Mouse (Mus musculus) thymus, adult 2 months (tissue): ENCODE data around the gene Fam117a. TPM values are rescaled to one million over a fixed set of nuclear protein-coding genes. Genes with fewer than 3 reads are reported as not detected.
A peak's percentile ranks its signal among the peaks of the same experiment; 100 is the strongest.

Experiments
- DNase-seq: peaks from one replicate; pipeline ENCODE4 v3.0.0; 2021
- H3K27ac ChIP-seq: fragments of 200-500 bp; 2 replicates; pipeline ENCODE4 v1.5.1; 2012; ENCODE audit warnings: low read length, control low read depth; ENCODE audit not compliant: control insufficient read depth, insufficient read depth
- H3K27me3 ChIP-seq: fragments of 200-500 bp; 2 replicates; pipeline ENCODE4 v1.6.1; 2012; ENCODE audit warnings: mild to moderate bottlenecking, low read length, moderate library complexity, mixed read lengths; ENCODE audit not compliant: control insufficient read depth, insufficient read depth
- H3K36me3 ChIP-seq: fragments of 200-500 bp; 2 replicates; pipeline ENCODE4 v1.6.1; 2012; ENCODE audit warnings: mild to moderate bottlenecking, low read length, moderate library complexity; ENCODE audit not compliant: control insufficient read depth, insufficient read depth
- H3K4me1 ChIP-seq: fragments of 200-500 bp; replicated peaks from 2 replicates; pipeline ENCODE4 v1.6.1; 2012; ENCODE audit warnings: low read length; ENCODE audit not compliant: control insufficient read depth, insufficient read depth
- H3K4me3 ChIP-seq: fragments of 200-500 bp; 2 replicates; pipeline ENCODE4 v1.5.1; 2012; ENCODE audit warnings: mild to moderate bottlenecking, low read length, control low read depth, moderate library complexity; ENCODE audit not compliant: control insufficient read depth, insufficient read depth
- CTCF ChIP-seq: fragments of 200-500 bp; IDR thresholded peaks from 2 replicates; pipeline ENCODE4 v1.5.1; 2012; ENCODE audit warnings: mild to moderate bottlenecking, control low read depth, low read length, moderate library complexity, borderline replicate concordance; ENCODE audit not compliant: control insufficient read depth, poor library complexity, insufficient read depth; ENCODE audit errors: extremely low read depth
- POLR2A ChIP-seq: fragments of 200-500 bp; IDR thresholded peaks from 2 replicates; pipeline ENCODE4 v1.6.1; 2012; ENCODE audit warnings: mild to moderate bottlenecking, low read length, control low read depth, moderate library complexity; ENCODE audit not compliant: control insufficient read depth, poor library complexity, insufficient read depth; ENCODE audit errors: extremely low read depth
- WGBS: fragments of 180-500 bp; shearing (Covaris S2); methylation state at CpG from one replicate; pipeline ENCODE4 v1.1.7; 2018; 5-methylcytosine and 5-hydroxymethylcytosine counted together
- polyA plus RNA-seq: library from polyadenylated mRNA; depleted of rRNA; stranded (reverse); fragments of >200 nt; gene quantifications from 2 replicates; pipeline ENCODE4 v1.2.3, GENCODE M21; 2012

Gene Fam117a
- polyA plus RNA-seq, 1 experiment, result 224 TPM

- Histone ChIP-seq H3K27ac (peak overlapping the region; percentile 95), H3K4me1 (peaks cover 63% of the 10 kb centered on the region), H3K27me3 (no peaks in the 10 kb centered on the region), H3K36me3 (no peaks in the 10 kb centered on the region; the same call in 1 of the 2 replicates), H3K4me3 (peak overlapping the region; percentile 51)
- 19% methylated on average over 5 of the region's 5 CpGs for WGBS
- peak; percentile 45 for DNase-seq
- TF ChIP-seq POLR2A, result peak; percentile 24; the same call in 1 of the 2 replicates
- no peak for TF ChIP-seq CTCF
Measured at GRCm38 (mm10) chr11:95355661-95356011, 18.8 kb downstream of the Fam117a start.

- WGBS, result 54% methylated on average over 7 of the region's 7 CpGs
- Histone ChIP-seq H3K27me3 (no peaks in the 10 kb centered on the region), H3K27ac (peak overlapping the region; percentile 95), H3K4me3 (peak overlapping the region; percentile 51), H3K36me3 (no peaks in the 10 kb centered on the region; the same call in 1 of the 2 replicates), H3K4me1 (peaks cover 59% of the 10 kb centered on the region)
- TF ChIP-seq CTCF, result no peak
- no peak for TF ChIP-seq POLR2A
- DNase-seq, result no peak
Measured at GRCm38 (mm10) chr11:95356039-95356438, 19.2 kb downstream of the Fam117a start.

GRCm38 (mm10) chr11:95356469-95357273 lies 19.9 kb downstream of the Fam117a start:
- peak overlapping the region; percentile 95 for H3K27ac ChIP-seq
- H3K4me1 ChIP-seq, result peaks cover 55% of the 10 kb centered on the region
- WGBS, result 7% methylated on average over 17 of the region's 17 CpGs
- TF ChIP-seq POLR2A (no peak), CTCF (no peak)
- peak; percentile 90 for DNase-seq
- no peaks in the 10 kb centered on the region for H3K27me3 ChIP-seq
- H3K36me3 ChIP-seq, result no peaks in the 10 kb centered on the region; the same call in 1 of the 2 replicates
- peak overlapping the region; percentile 51 for H3K4me3 ChIP-seq

- DNase-seq, result peak; percentile 61
- TF ChIP-seq POLR2A (no peak), CTCF (no peak)
- no peaks in the 10 kb centered on the region for H3K36me3 ChIP-seq
- peak overlapping the region; percentile 95 for H3K27ac ChIP-seq
- peaks cover 45% of the 10 kb centered on the region for H3K4me1 ChIP-seq
- no peak overlapping the region for H3K4me3 ChIP-seq
- no peaks in the 10 kb centered on the region for H3K27me3 ChIP-seq
- WGBS, result 24% methylated on average over 3 of the region's 3 CpGs
Measured at GRCm38 (mm10) chr11:95358263-95358662, 21.4 kb downstream of the Fam117a start.

GRCm38 (mm10) chr11:95364388-95364787 lies 27.6 kb downstream of the Fam117a start:
- Histone ChIP-seq H3K27ac (no peak overlapping the region), H3K4me3 (no peak overlapping the region), H3K27me3 (no peaks in the 10 kb centered on the region), H3K36me3 (peaks cover 16% of the 10 kb centered on the region; the same call in 1 of the 2 replicates), H3K4me1 (peaks cover 55% of the 10 kb centered on the region)
- TF ChIP-seq POLR2A, result no peak
- DNase-seq, result no peak
- WGBS, result 94% methylated on average over 5 of the region's 5 CpGs

- Histone ChIP-seq H3K36me3 (peaks cover 19% of the 10 kb centered on the region), H3K27me3 (no peaks in the 10 kb centered on the region), H3K4me1 (peaks cover 61% of the 10 kb centered on the region), H3K27ac (peak overlapping the region; percentile 91), H3K4me3 (no peak overlapping the region)
- TF ChIP-seq CTCF (no peak), POLR2A (no peak)
- WGBS, result 94% methylated on average over 10 of the region's 10 CpGs
- no peak for DNase-seq
Measured at GRCm38 (mm10) chr11:95365596-95365995, 28.8 kb downstream of the Fam117a start.
